Mouse (Mus musculus): Measurements from ENCODE around the gene Zfp617. TPM values are rescaled to one million over a fixed set of nuclear protein-coding genes. Genes with fewer than 3 reads are reported as not detected.

Gene Zfp617
- 0.99 and 4.0 TPM in 2 replicates for polyA plus RNA-seq (2012; ENCODE audit: low replicate concordance)

DNA sequence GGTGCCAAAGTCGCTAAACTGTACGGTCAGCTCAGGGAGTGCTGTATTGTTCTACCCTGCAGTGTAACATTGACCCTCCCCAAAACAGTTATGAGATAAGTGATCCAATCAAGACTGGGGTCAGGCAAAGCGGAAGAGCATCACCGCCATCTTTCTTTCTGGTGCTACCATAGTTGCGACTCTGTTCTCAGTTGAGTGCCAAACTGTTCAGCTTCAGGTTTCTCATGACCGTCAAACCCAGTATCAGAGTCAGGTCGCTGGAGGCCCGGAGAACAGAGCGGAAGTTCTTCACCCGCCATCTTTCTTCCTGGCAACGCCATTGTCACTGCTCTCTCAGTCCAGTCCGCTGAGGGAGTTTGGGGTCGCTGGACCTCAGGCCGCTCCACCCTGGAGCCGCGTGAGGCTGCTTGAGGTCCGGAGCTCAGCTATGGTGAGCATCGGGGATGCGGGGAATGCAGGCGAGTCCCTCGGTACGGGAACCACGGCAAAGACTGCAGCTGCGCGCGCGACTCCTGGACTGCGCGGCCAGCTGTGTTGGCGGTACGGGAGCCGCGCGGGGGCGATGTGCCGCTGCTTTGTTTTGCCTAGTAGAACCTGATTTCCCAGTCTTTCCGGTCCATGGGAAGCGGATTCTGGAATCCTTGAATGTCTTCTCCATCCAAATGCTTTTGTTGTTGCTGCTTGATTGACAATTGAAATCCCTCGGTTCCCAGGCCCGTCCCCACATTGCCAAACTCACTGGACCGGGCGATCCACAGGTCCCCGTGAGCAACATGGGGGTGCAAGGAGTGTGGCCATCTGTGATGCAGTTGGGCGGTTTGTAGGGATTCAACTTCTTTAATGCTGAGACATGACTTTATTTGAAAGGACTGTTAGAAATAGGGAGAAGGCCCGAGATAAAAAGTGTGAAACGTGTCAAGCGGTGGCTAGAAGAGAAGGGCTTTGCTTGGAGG, at the start of gene Zfp617, which contains the start of gene Zfp882:
Zfp617 (plus strand) TSS at position 327 of the 953 bp plus-strand sequence.
Zfp882 (plus strand) TSS at position 300 of the 953 bp plus-strand sequence.

GRCm38 (mm10) chr8:71881618-71882274, 26.7 kb upstream of the Zfp617 start, which contains the start of gene Zfp709:
Zfp709 (plus strand) TSS chr8:71882019.

GRCm38 (mm10) chr8:71950482-71951221, 42.2 kb downstream of the Zfp617 start, which contains the start of gene Zfp961:
Zfp961 (plus strand) TSS chr8:71951038.

Other genes starting within 250 kb of the Zfp617 start
- 0.42 and 0.58 TPM in 2 replicates for gene Unc13a, start 236.9 kb upstream of the Zfp617 start, polyA plus RNA-seq (2012; ENCODE audit: low replicate concordance)
- gene Jak3, start 232.3 kb upstream of the Zfp617 start, polyA plus RNA-seq (2012; ENCODE audit: low replicate concordance) = 114 and 286 TPM in 2 replicates
- gene Insl3, start 219.4 kb upstream of the Zfp617 start, polyA plus RNA-seq (2012; ENCODE audit: low replicate concordance) = 77.9 and 105 TPM in 2 replicates
- 0.63 and 2.8 TPM in 2 replicates for gene B3gnt3, start 206.8 kb upstream of the Zfp617 start, polyA plus RNA-seq (2012; ENCODE audit: low replicate concordance)
- 265 and 572 TPM in 2 replicates for gene Fcho1, start 182.9 kb upstream of the Zfp617 start, polyA plus RNA-seq (2012; ENCODE audit: low replicate concordance)
- gene Zfp709, start 26.6 kb upstream of the Zfp617 start, polyA plus RNA-seq (2012; ENCODE audit: low replicate concordance) = 0.77 and 2.1 TPM in 2 replicates
- 0.92 and 1.9 TPM in 2 replicates for gene Zfp882, start within 50 bp of the Zfp617 start, polyA plus RNA-seq (2012; ENCODE audit: low replicate concordance)
- 0.74 and 5.6 TPM in 2 replicates for gene Zfp961, start 42.4 kb downstream of the Zfp617 start, polyA plus RNA-seq (2012; ENCODE audit: low replicate concordance)
- 92.5 and 349 TPM in 2 replicates for gene Cyp4f18, start 101.0 kb downstream of the Zfp617 start, polyA plus RNA-seq (2012; ENCODE audit: low replicate concordance)
- 0.03 and 0.21 TPM in 2 replicates for gene Olfr372, start 132.6 kb downstream of the Zfp617 start, polyA plus RNA-seq (2012; ENCODE audit: low replicate concordance)
- gene Olfr373, start 174.5 kb downstream of the Zfp617 start, polyA plus RNA-seq (2012; ENCODE audit: low replicate concordance) = 0.02 TPM in 1 of 2 replicates, not detected in the other
- gene Olfr374, start 198.4 kb downstream of the Zfp617 start, polyA plus RNA-seq (2012; ENCODE audit: low replicate concordance) = 0.03 TPM in 1 of 2 replicates, not detected in the other
- 99.2 and 159 TPM in 2 replicates for gene Tpm4, start 226.3 kb downstream of the Zfp617 start, polyA plus RNA-seq (2012; ENCODE audit: low replicate concordance)

All from hematopoietic multipotent progenitor cell, adult 10-12 weeks (in vitro differentiated cells).